Mouse (Mus musculus) forebrain, embryonic 14.5 days (tissue): ENCODE data around the gene Rsc1a1. TPM values are rescaled to one million over a fixed set of nuclear protein-coding genes. Genes with fewer than 3 reads are reported as not detected.

Source experiments
- ATAC-seq: fragments of 200-750 bp; cut with Nextera tagmentation; 2 replicates; pipeline ENCODE4 v1.8.0; 2017; ENCODE audit warnings: mild to moderate bottlenecking, moderate library complexity
- DNase-seq: peaks from one replicate; pipeline ENCODE4 v3.0.0-alpha.2; 2015; ENCODE audit warnings: low spot score
- H3K27ac ChIP-seq: fragments of 300-500 bp; sonication (generic); 2 replicates; pipeline ENCODE4 v1.5.1; 2014; ENCODE audit warnings: low read depth, mild to moderate bottlenecking, control low read depth, low read length, moderate library complexity
- H3K27me3 ChIP-seq: fragments of 300-500 bp; sonication (generic); replicated peaks from 2 replicates; pipeline ENCODE4 v1.6.1; 2014; ENCODE audit warnings: low read length, control low read depth, mixed read lengths; ENCODE audit not compliant: control insufficient read depth, insufficient read depth
- H3K36me3 ChIP-seq: fragments of 300-500 bp; sonication (generic); 2 replicates; pipeline ENCODE4 v1.6.1; 2014; ENCODE audit warnings: low read length, control low read depth; ENCODE audit not compliant: control insufficient read depth, insufficient read depth
- H3K4me1 ChIP-seq: fragments of 300-500 bp; sonication (generic); 2 replicates; pipeline ENCODE4 v1.6.1; 2014; ENCODE audit warnings: antibody characterized with exemption, low read length, control low read depth; ENCODE audit not compliant: control insufficient read depth, insufficient read depth
- H3K4me2 ChIP-seq: fragments of 300-500 bp; sonication (generic); 2 replicates; pipeline ENCODE4 v1.6.1; 2014; ENCODE audit warnings: mild to moderate bottlenecking, control low read depth, low read length
- H3K4me3 ChIP-seq: fragments of 300-500 bp; sonication (generic); 2 replicates; pipeline ENCODE4 v1.5.1; 2014; ENCODE audit warnings: low read depth, low read length, control low read depth
- H3K9ac ChIP-seq: fragments of 300-500 bp; sonication (generic); 2 replicates; pipeline ENCODE4 v1.6.1; 2014; ENCODE audit warnings: mild to moderate bottlenecking, low read length, control low read depth, moderate library complexity
- H3K9me3 ChIP-seq: fragments of 300-500 bp; sonication (generic); replicated peaks from 2 replicates; pipeline ENCODE4 v1.6.1; 2016; ENCODE audit warnings: low read length, control low read depth, mixed read lengths; ENCODE audit not compliant: control insufficient read depth
- WGBS: fragments of 180-500 bp; shearing (Covaris S2); extraction: QIAGEN DNeasy Blood & Tissue Kit; methylation state at CpG from one replicate; pipeline ENCODE4 v1.1.7; 2014; 5-methylcytosine and 5-hydroxymethylcytosine counted together
- polyA plus RNA-seq: library from polyadenylated mRNA; unstranded; fragments of >200 nt; fragmentation: Nextera tagmentation; extraction: Ambion mirVana; gene quantifications from 2 replicates; pipeline ENCODE4 v1.2.1, GENCODE M21; 2014

Rsc1a1 gene
- polyA plus RNA-seq, 1 experiment from 2014 or later = 2.5 TPM

DNA sequence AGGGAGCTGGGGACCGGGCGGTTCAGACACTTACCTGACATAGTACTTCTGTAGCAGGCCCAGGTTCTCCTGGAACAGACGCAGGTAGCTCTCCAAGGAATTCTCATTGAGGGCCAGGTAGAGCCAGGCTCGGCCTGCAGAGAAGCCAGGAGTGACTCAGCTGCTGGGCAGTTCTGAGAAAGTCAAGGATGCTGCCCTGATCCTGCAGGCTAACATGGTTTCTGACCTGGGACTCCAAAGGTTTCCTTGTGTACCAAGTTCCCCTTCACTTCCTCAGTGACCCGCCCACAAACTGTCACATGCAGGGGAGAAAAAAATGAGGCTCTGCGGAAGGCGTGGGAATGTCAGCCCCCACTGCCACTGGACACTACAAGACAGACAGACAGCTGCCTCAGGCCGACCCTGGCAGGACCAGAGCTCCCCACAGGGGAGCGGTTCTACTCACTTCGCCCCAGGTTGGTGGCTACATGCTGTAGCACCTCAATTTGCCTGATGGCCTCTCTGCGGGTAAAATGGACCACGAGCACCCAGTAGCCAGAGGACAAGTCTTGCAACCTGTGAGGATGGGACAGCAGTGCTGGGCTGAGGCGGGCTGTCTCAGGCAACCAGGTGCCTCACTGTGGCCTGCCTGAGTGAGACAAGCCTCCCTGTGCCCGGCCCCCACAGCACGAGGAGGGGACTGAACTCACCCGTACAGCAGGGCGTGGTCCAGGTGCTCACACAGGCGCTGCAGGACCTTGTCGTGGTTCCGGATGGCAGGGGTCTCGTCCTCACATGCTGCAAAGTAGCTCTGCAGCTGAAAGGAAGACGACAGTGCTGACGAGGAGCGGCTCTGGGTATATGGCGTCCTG lies 43.2 kb downstream of the Rsc1a1 start:
- 91% methylated on average over 25 of the region's 25 CpGs for WGBS
- Histone ChIP-seq H3K36me3 (peaks cover 46% of the 10 kb centered on the region), H3K27me3 (no peaks in the 10 kb centered on the region), H3K4me3 (no peak overlapping the region), H3K4me1 (0 out of 2 replicates have a peak, but pooled peaks cover 6% of the 10 kb centered on the region), H3K9ac (no peak overlapping the region), H3K27ac (no peak overlapping the region), H3K4me2 (no peak overlapping the region), H3K9me3 (no peaks in the 10 kb centered on the region)
- ATAC-seq (no peak), DNase-seq (no peak)

DNA sequence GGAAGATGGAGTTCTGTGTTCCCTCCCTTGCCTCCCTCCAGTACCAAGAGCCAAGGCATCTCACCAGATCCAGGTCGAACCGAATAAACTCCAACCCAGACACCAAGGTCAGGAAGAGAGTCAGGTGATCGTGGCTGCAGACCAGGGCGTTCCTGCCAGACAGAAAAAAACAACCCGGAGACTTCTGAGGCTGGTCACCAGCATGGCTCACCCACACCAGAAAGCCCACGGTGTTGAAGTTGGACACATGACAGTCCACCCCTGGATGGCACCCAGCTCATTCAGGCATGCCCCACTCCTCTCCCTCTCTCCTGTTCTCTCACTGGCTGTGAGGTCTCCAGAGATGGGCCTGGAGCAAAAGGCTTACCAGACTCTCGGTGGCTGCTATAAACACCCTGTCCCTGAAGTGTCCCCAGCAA lies 44.0 kb downstream of the Rsc1a1 start:
- H3K36me3 ChIP-seq = peaks cover 54% of the 10 kb centered on the region
- ATAC-seq = no peak
- H3K4me3 ChIP-seq = no peak overlapping the region
- H3K4me2 ChIP-seq = no peak overlapping the region
- WGBS = 96% methylated on average over 7 of the region's 7 CpGs
- no peaks in the 10 kb centered on the region for H3K9me3 ChIP-seq
- no peak overlapping the region for H3K27ac ChIP-seq
- no peak overlapping the region for H3K9ac ChIP-seq
- DNase-seq = no peak
- no peaks in the 10 kb centered on the region for H3K27me3 ChIP-seq
- H3K4me1 ChIP-seq = 0 out of 2 replicates have a peak, but pooled peaks cover 6% of the 10 kb centered on the region

DNA sequence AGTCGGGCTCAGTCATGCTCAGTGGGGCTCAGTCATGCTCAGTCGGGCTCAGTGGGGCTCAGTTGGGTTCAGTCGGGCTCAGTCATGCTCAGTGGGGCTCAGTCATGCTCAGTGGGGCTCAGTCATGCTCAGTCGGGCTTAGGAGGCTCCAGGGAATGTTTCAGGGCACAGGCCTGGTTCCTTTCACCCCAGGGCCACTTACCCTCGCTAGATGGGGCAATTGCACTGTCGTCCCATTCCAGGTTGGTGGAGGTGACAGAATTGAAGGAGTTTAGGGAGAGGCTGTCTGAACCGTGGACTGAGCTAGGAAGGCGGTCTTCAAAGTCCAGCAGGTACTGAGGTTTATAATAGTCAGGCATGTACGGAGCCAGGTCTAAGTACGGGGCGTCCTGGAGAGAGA lies 45.9 kb downstream of the Rsc1a1 start:
- no peak overlapping the region for H3K27ac ChIP-seq
- no peak for ATAC-seq
- H3K4me1 ChIP-seq = 0 out of 2 replicates have a peak, but pooled peaks cover 6% of the 10 kb centered on the region
- H3K36me3 ChIP-seq = peaks cover 61% of the 10 kb centered on the region
- H3K4me2 ChIP-seq = no peak overlapping the region
- H3K27me3 ChIP-seq = no peaks in the 10 kb centered on the region
- H3K9ac ChIP-seq = no peak overlapping the region
- DNase-seq = no peak
- H3K4me3 ChIP-seq = no peak overlapping the region
- H3K9me3 ChIP-seq = no peaks in the 10 kb centered on the region
- WGBS = 62% methylated on average over 11 of the region's 11 CpGs

DNA sequence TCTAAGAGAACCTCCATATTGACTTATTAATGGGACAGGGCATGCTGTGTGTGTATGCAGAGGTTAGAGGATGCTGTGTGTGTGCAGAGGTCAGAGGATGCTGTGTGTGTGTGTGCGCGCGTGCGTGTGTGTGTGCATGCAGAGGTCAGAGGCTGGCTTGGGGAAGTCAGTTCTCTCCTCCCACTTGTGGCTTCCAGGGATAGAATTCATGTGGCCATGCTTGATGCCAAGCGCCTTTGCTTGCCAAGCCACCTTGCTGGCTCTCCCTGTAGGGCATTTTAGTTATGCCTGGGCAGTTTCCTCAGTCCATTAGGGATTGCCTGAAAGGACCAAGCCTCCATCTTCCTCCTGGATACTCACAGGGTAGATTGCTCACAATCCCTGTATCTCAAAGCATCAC lies 48.7 kb downstream of the Rsc1a1 start:
- no peak overlapping the region for H3K4me2 ChIP-seq
- ATAC-seq (no peak), DNase-seq (no peak)
- H3K36me3 ChIP-seq = peaks cover 81% of the 10 kb centered on the region
- H3K4me1 ChIP-seq = no peaks in the 10 kb centered on the region
- H3K9ac ChIP-seq = no peak overlapping the region
- no peaks in the 10 kb centered on the region for H3K27me3 ChIP-seq
- H3K9me3 ChIP-seq = no peaks in the 10 kb centered on the region
- WGBS = 98% methylated on average over 5 of the region's 5 CpGs
- H3K4me3 ChIP-seq = no peak overlapping the region
- no peak overlapping the region for H3K27ac ChIP-seq

DNA sequence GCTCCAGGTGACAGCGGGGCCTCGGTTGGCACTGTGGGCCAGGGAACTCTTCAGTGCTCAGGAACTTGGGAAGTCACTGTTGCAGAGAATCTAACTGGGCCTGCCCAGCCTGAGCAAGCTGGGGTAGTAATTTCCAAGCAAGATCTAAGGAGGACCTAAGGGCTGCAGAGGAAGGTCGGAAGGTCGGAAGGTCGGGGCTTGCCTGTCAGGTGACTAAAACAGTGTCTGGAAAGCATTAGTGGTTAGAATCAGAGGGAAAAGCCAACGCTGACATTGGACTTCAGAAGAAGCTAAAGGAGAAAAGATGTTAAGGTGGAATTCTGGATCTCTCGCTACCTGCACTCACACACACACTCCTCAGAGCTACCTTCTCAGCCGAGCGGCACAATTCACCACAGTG lies 49.4 kb downstream of the Rsc1a1 start:
- WGBS = 91% methylated on average over 9 of the region's 9 CpGs
- peaks cover 81% of the 10 kb centered on the region for H3K36me3 ChIP-seq
- DNase-seq (no peak), ATAC-seq (no peak)
- H3K4me1 ChIP-seq = no peaks in the 10 kb centered on the region
- H3K9me3 ChIP-seq = no peaks in the 10 kb centered on the region
- H3K27me3 ChIP-seq = no peaks in the 10 kb centered on the region
- H3K4me3 ChIP-seq = no peak overlapping the region
- no peak overlapping the region for H3K4me2 ChIP-seq
- no peak overlapping the region for H3K9ac ChIP-seq
- H3K27ac ChIP-seq = no peak overlapping the region

Other genes with a start within 250 kb of the Rsc1a1 start
- 0.33 TPM in 1 of 2 replicates, not detected in the other for gene Srarp, start 249.5 kb downstream of the Rsc1a1 start, polyA plus RNA-seq
- 41.3 and 46.5 TPM in 2 replicates for gene Zbtb17, start 240.9 kb downstream of the Rsc1a1 start, polyA plus RNA-seq
- gene Spen, start 147.0 kb downstream of the Rsc1a1 start, polyA plus RNA-seq = 10.7 and 14.0 TPM in 2 replicates
- 15.1 and 19.7 TPM in 2 replicates for gene Fblim1, start 79.5 kb downstream of the Rsc1a1 start, polyA plus RNA-seq
- 0.12 TPM in 1 of 2 replicates, not detected in the other for gene Tmem82, start 67.0 kb downstream of the Rsc1a1 start, polyA plus RNA-seq
- gene Slc25a34, start 61.8 kb downstream of the Rsc1a1 start, polyA plus RNA-seq = 0.07 TPM in 1 of 2 replicates, not detected in the other
- 3.6 and 3.9 TPM in 2 replicates for gene Plekhm2, start 20.7 kb downstream of the Rsc1a1 start, polyA plus RNA-seq
- gene Ddi2, start 37.8 kb upstream of the Rsc1a1 start, polyA plus RNA-seq = 6.7 and 9.3 TPM in 2 replicates
- gene Agmat, start 61.1 kb upstream of the Rsc1a1 start, polyA plus RNA-seq = not detected in 2 replicates
- 3.6 and 4.6 TPM in 2 replicates for gene Dnajc16, start 105.3 kb upstream of the Rsc1a1 start, polyA plus RNA-seq
- 8.3 and 10.2 TPM in 2 replicates for gene Casp9, start 108.0 kb upstream of the Rsc1a1 start, polyA plus RNA-seq
- gene Cela2a, start 140.6 kb upstream of the Rsc1a1 start, polyA plus RNA-seq = not detected in 2 replicates
- not detected in 2 replicates for gene Ctrc, start 160.8 kb upstream of the Rsc1a1 start, polyA plus RNA-seq
- 44.0 and 49.3 TPM in 2 replicates for gene Efhd2, start 189.3 kb upstream of the Rsc1a1 start, polyA plus RNA-seq